Mouse (Mus musculus): ENCODE data around the gene Taok1. TPM values are rescaled to one million over a fixed set of nuclear protein-coding genes. Genes with fewer than 3 reads are reported as not detected.
A peak's percentile ranks its signal among the peaks of the same experiment; 100 is the strongest.
"Not testable (repeated sequence)": the region's sequence is repeated elsewhere in the genome, so short reads cannot be mapped to it uniquely, and the experiment has no call there.

Taok1 gene
- polyA plus RNA-seq (2015; fragmentation: Nextera tagmentation; extraction: Ambion mirVana): 3.6 TPM in 2 replicates

DNA sequence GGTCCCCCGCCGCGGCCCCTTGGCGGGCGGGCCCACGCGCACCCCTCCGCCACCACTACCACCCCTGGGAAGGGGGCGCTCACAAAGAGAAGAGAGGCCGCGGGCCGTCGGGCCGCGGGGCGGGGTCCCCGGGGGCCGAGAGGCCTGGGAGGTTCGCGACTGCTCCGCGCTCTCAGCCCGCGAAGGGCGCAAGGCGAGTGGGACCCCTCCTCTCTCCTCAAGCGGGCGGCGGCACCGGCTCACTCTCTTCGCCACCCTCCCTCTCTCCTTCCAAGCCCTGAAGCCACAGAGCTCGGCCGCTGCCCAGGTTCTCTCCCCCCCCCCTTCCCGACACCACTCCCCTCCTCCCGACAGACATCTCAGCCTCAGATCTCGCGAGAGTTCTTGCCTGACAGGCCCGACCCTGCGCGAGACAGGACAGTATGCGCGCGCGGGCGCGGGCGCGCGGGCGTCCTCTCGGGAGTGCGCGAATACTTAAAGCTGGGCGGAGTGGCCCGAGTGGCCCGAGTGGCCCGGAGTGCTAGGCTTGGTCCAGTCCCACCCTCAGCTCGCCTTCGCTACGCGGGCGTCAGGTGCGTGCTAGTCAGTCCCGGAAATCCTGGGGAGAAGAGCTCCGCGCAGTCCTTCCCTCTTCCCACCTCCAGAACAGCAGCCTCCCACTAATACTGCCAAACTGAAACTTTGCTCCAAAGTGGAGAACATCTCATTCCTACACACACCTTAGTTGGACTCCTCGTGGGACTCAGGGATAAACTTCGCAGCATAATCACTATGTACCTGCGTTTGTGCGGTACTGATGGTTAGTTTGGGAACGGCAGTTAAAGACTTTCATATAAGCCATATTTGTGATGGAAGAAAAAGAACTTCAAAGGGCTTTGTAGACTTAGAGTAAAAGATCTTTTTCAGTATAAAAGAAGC lies at the start of gene Taok1:
Taok1 (minus strand) TSS at position 278 of the 918 bp plus-strand sequence.
- Histone ChIP-seq H3K36me3 (ENCODE audit: control insufficient read depth, insufficient read depth) (no peaks in the 10 kb centered on the region), H3K27me3 (ENCODE audit: control insufficient read depth, insufficient read depth, low read depth, low read length) (no peaks in the 10 kb centered on the region), H3K4me3 (ENCODE audit: low read depth, low read length) (peak within 1 kb of the TSS; percentile 100), H3K9me3 (replicated peaks; ENCODE audit: control insufficient read depth, low read length) (no peaks in the 10 kb centered on the region), H3K4me1 (ENCODE audit: control insufficient read depth, low read depth, low read length) (peaks cover 23% of the 10 kb centered on the region), H3K27ac (ENCODE audit: low read length) (peak within 1 kb of the TSS; percentile 95), H3K4me2 (ENCODE audit: low read depth, low read length) (peak within 1 kb of the TSS; percentile 94), H3K9ac (ENCODE audit: low read depth, low read length) (peak within 1 kb of the TSS; percentile 100)
- under 1% methylated on average over 63 of the region's 71 CpGs for WGBS (ENCODE audit: insufficient replicate concordance)
- ATAC-seq (ENCODE audit: low read depth): peak; percentile 97

DNA sequence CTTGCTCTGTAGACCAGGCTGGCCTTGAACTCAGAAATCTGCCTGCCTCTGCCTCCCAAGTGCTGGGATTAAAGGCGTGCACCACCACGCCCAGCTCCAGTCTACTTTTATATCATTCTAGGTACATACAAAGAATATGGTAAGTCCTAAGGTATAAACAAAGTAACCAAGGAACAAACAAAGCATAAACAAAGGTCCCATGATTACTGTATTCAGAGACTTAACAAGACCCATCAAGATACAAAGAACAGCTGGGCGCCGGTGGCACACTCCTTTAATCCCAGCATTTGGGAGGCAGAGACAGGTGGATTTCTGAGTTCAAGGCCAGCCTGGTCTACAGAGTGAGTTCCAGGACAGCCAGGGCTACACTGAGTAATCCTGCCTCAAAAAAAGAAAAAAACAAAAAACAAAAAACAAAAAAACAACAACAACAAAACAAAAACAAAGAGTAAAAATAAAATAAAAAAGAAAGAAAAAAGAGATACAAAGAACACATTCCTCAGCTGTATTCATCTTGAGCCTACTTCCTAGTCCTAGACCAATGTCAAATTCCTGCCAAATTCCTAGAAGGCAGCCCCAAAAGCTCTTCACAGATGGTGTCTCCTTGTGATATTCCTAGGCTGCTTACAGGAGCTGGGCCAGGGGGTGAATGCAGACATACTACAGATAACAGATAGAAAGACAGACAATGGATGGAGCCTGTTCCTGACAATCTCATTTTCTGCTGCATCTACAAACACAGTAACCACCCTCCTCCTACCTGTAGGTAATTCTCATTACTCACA lies 46.0 kb upstream of the Taok1 start:
- H3K4me3 ChIP-seq (ENCODE audit: low read depth, low read length); ATAC-seq (ENCODE audit: low read depth); H3K9me3 ChIP-seq (replicated peaks; ENCODE audit: control insufficient read depth, low read length); H3K27ac ChIP-seq (ENCODE audit: low read length); H3K4me2 ChIP-seq (ENCODE audit: low read depth, low read length); H3K9ac ChIP-seq (ENCODE audit: low read depth, low read length); H3K36me3 ChIP-seq (ENCODE audit: control insufficient read depth, insufficient read depth); H3K4me1 ChIP-seq (ENCODE audit: control insufficient read depth, low read depth, low read length); H3K27me3 ChIP-seq (ENCODE audit: control insufficient read depth, insufficient read depth, low read depth, low read length): not testable (repeated sequence)
- WGBS (ENCODE audit: insufficient replicate concordance): 84% methylated on average over 4 of the region's 4 CpGs

- Histone ChIP-seq H3K9ac (ENCODE audit: low read depth, low read length) (no peak overlapping the region), H3K9me3 (replicated peaks; ENCODE audit: control insufficient read depth, low read length) (no peaks in the 10 kb centered on the region), H3K27me3 (ENCODE audit: control insufficient read depth, insufficient read depth, low read depth, low read length) (no peaks in the 10 kb centered on the region), H3K4me2 (ENCODE audit: low read depth, low read length) (no peak overlapping the region), H3K4me3 (ENCODE audit: low read depth, low read length) (no peak overlapping the region), H3K27ac (ENCODE audit: low read length) (no peak overlapping the region), H3K4me1 (ENCODE audit: control insufficient read depth, low read depth, low read length) (no peaks in the 10 kb centered on the region), H3K36me3 (ENCODE audit: control insufficient read depth, insufficient read depth) (no peaks in the 10 kb centered on the region)
- WGBS (ENCODE audit: insufficient replicate concordance): 45% methylated on average over 5 of the region's 6 CpGs
- ATAC-seq (ENCODE audit: low read depth): no peak
Observed at GRCm38 (mm10) chr11:77652484-77652883, 44.9 kb upstream of the Taok1 start.

GRCm38 (mm10) chr11:77648878-77649277 lies 41.3 kb upstream of the Taok1 start:
- ATAC-seq (ENCODE audit: low read depth): no peak
- Histone ChIP-seq H3K9me3 (replicated peaks; ENCODE audit: control insufficient read depth, low read length) (no peaks in the 10 kb centered on the region), H3K27ac (ENCODE audit: low read length) (no peak overlapping the region), H3K27me3 (ENCODE audit: control insufficient read depth, insufficient read depth, low read depth, low read length) (no peaks in the 10 kb centered on the region), H3K4me2 (ENCODE audit: low read depth, low read length) (no peak overlapping the region), H3K4me3 (ENCODE audit: low read depth, low read length) (no peak overlapping the region), H3K4me1 (ENCODE audit: control insufficient read depth, low read depth, low read length) (no peaks in the 10 kb centered on the region), H3K36me3 (ENCODE audit: control insufficient read depth, insufficient read depth) (no peaks in the 10 kb centered on the region), H3K9ac (ENCODE audit: low read depth, low read length) (no peak overlapping the region)
- 70% methylated on average over 7 of the region's 7 CpGs for WGBS (ENCODE audit: insufficient replicate concordance)

GRCm38 (mm10) chr11:77645481-77645880 lies 37.9 kb upstream of the Taok1 start:
- Histone ChIP-seq H3K9ac (ENCODE audit: low read depth, low read length) (no peak overlapping the region), H3K27me3 (ENCODE audit: control insufficient read depth, insufficient read depth, low read depth, low read length) (no peaks in the 10 kb centered on the region), H3K4me1 (ENCODE audit: control insufficient read depth, low read depth, low read length) (no peaks in the 10 kb centered on the region), H3K4me3 (ENCODE audit: low read depth, low read length) (no peak overlapping the region), H3K9me3 (replicated peaks; ENCODE audit: control insufficient read depth, low read length) (no peaks in the 10 kb centered on the region), H3K27ac (ENCODE audit: low read length) (no peak overlapping the region), H3K4me2 (ENCODE audit: low read depth, low read length) (no peak overlapping the region), H3K36me3 (ENCODE audit: control insufficient read depth, insufficient read depth) (no peaks in the 10 kb centered on the region)
- 63% methylated on average over 4 of the region's 4 CpGs for WGBS (ENCODE audit: insufficient replicate concordance)
- no peak for ATAC-seq (ENCODE audit: low read depth)

DNA sequence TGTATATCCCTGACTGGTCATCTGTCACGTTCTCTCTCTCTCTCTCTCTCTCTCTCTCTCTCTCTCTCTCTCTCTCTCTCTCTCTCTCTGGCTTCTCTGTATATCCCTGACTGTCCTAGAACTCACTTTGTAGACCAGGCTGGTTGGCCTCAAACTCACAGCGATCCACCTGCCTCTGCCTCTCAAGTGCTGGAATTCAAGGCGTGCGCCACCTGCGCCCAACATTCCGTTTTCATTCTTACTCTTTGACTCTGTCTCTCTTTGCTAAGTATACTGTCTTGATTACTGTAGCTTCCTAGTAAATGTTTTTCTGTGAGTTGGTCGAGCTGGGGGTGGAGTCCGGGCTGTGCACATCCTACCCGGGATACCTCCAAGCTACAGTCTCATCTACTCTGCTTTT lies 33.8 kb upstream of the Taok1 start:
- Histone ChIP-seq H3K4me1 (ENCODE audit: control insufficient read depth, low read depth, low read length) (no peaks in the 10 kb centered on the region), H3K9me3 (replicated peaks; ENCODE audit: control insufficient read depth, low read length) (no peaks in the 10 kb centered on the region), H3K4me3 (ENCODE audit: low read depth, low read length) (no peak overlapping the region), H3K9ac (ENCODE audit: low read depth, low read length) (no peak overlapping the region), H3K36me3 (ENCODE audit: control insufficient read depth, insufficient read depth) (no peaks in the 10 kb centered on the region), H3K27me3 (ENCODE audit: control insufficient read depth, insufficient read depth, low read depth, low read length) (no peaks in the 10 kb centered on the region), H3K27ac (ENCODE audit: low read length) (no peak overlapping the region), H3K4me2 (ENCODE audit: low read depth, low read length) (no peak overlapping the region)
- 64% methylated on average over 9 of the region's 9 CpGs for WGBS (ENCODE audit: insufficient replicate concordance)
- no peak for ATAC-seq (ENCODE audit: low read depth)

GRCm38 (mm10) chr11:77630257-77630670 lies 22.6 kb upstream of the Taok1 start:
- no peak overlapping the region for H3K27ac ChIP-seq (ENCODE audit: low read length)
- H3K9ac ChIP-seq (ENCODE audit: low read depth, low read length): peak overlapping the region; percentile 33; the same call in 1 of the 2 replicates
- peak overlapping the region; percentile 77 for H3K4me2 ChIP-seq (ENCODE audit: low read depth, low read length)
- no peaks in the 10 kb centered on the region for H3K36me3 ChIP-seq (ENCODE audit: control insufficient read depth, insufficient read depth)
- 6% methylated on average over 8 of the region's 8 CpGs for WGBS (ENCODE audit: insufficient replicate concordance)
- peak; percentile 36; the same call in 1 of the 2 replicates for ATAC-seq (ENCODE audit: low read depth)
- H3K9me3 ChIP-seq (replicated peaks; ENCODE audit: control insufficient read depth, low read length): no peaks in the 10 kb centered on the region
- H3K4me1 ChIP-seq (ENCODE audit: control insufficient read depth, low read depth, low read length): peaks cover 27% of the 10 kb centered on the region
- no peaks in the 10 kb centered on the region for H3K27me3 ChIP-seq (ENCODE audit: control insufficient read depth, insufficient read depth, low read depth, low read length)
- H3K4me3 ChIP-seq (ENCODE audit: low read depth, low read length): peak overlapping the region; percentile 56

DNA sequence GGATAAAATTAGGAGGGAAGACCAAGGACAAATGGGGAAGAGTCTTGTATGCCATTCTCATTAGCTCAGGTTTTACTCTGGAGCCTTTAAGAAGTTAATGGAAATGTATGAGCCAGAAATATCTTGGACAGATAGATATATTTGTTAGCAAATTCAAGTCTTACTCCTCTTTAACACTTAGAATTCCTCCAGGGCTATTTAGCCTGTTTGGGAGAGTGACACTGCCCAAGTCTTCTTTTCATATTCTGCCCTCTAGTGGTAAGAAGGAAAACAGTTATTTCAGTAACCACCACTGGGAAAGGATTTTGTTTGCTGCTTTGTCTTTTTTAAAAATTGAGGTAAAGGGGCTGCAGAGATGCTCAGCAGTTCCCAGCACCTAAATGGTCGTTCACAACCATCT lies 21.9 kb upstream of the Taok1 start:
- WGBS (ENCODE audit: insufficient replicate concordance): 0% methylated on average over 1 of the region's 1 CpGs
- no peak overlapping the region for H3K4me3 ChIP-seq (ENCODE audit: low read depth, low read length)
- H3K36me3 ChIP-seq (ENCODE audit: control insufficient read depth, insufficient read depth): no peaks in the 10 kb centered on the region
- H3K9ac ChIP-seq (ENCODE audit: low read depth, low read length): no peak overlapping the region
- peaks cover 34% of the 10 kb centered on the region for H3K4me1 ChIP-seq (ENCODE audit: control insufficient read depth, low read depth, low read length)
- peak; percentile 58 for ATAC-seq (ENCODE audit: low read depth)
- H3K27ac ChIP-seq (ENCODE audit: low read length): no peak overlapping the region
- no peaks in the 10 kb centered on the region for H3K9me3 ChIP-seq (replicated peaks; ENCODE audit: control insufficient read depth, low read length)
- H3K4me2 ChIP-seq (ENCODE audit: low read depth, low read length): no peak overlapping the region
- H3K27me3 ChIP-seq (ENCODE audit: control insufficient read depth, insufficient read depth, low read depth, low read length): peaks cover 4% of the 10 kb centered on the region
